Mouse (Mus musculus): Measurements from ENCODE around the gene Tmem206.

The Tmem206 gene

GRCm38 (mm10) chr1:191396897-191397849 lies 71.5 kb downstream of the Tmem206 start:
- peak; percentile 97 for DNase-seq (ENCODE audit: low read depth, low spot score)
